In the genomic region with DNA sequence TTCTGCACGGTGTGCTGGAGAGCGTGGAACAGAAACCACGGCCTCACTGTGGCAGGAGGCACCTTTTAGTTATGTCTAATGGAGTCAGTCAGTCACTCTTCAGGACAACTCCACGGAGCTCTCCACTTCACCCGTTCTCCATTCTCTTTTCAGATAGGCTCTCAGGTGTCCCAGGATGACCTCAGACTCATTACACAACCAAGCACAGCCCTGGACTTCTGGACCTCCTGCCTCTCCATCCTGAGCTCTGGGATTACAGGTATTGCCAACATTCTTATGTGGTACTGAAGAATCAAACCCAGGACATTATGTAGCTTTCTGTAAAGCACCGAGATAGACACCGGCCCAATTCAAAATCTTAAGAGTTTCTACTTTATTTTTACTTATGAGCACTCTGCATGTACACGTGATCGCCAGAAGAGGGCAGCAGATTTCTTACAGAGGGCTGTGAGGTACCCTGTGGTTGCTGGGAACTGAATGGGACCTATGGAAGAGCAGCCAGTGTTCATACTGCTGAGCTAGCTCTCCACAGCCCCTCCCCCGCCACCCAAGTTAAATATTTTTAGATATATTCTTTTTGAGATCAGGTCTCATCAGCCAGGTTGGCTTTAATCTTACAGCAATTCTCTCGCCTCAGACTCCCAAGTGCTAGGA, we compare ENCODE assay signal across 8 mouse cellular contexts. TPM values are rescaled to one million over a fixed set of nuclear protein-coding genes. Genes with fewer than 3 reads are reported as not detected.
A peak's percentile ranks its signal among the peaks of the same experiment; 100 is the strongest.
DNase-seq lines count a peak whose midpoint lies in the region; ATAC-seq lines count a peak whose summit lies in the region.

No protein-coding gene starts in this region.

- H3K27me3 ChIP-seq in hindbrain, embryonic 15.5 days: no peaks in the 10 kb centered on the region
- H3K27me3 ChIP-seq in liver, embryonic 11.5 days (replicated peaks; ENCODE audit: control insufficient read depth, insufficient read depth, low read length): no peaks in the 10 kb centered on the region
- H3K27me3 ChIP-seq in neural tube, embryonic 11.5 days (ENCODE audit: control insufficient read depth, insufficient read depth, low read length): no peaks in the 10 kb centered on the region

- peak; percentile 77; the same call in 1 of the 2 replicates for ATAC-seq in hindbrain, embryonic 15.5 days (ENCODE audit: low FRiP score, low read depth)
- peak; percentile 71; the same call in 1 of the 2 replicates for ATAC-seq in liver, embryonic 11.5 days (replicated peaks; ENCODE audit: low FRiP score)
- ATAC-seq in neural tube, embryonic 11.5 days (ENCODE audit: insufficient read depth, low FRiP score, low TSS enrichment): no peak

- no peaks in the 10 kb centered on the region for H3K4me1 ChIP-seq in hindbrain, embryonic 15.5 days (replicated peaks)
- H3K4me1 ChIP-seq in liver, embryonic 11.5 days (replicated peaks; ENCODE audit: control insufficient read depth, insufficient read depth, low read length): 0 out of 2 replicates have a peak, but pooled peaks cover 10% of the 10 kb centered on the region
- no peaks in the 10 kb centered on the region for H3K4me1 ChIP-seq in neural tube, embryonic 11.5 days (ENCODE audit: control insufficient read depth, insufficient read depth, low read length)

- H3K36me3 ChIP-seq in hindbrain, embryonic 15.5 days: peaks cover 31% of the 10 kb centered on the region
- peaks cover 10% of the 10 kb centered on the region; the same call in 1 of the 2 replicates for H3K36me3 ChIP-seq in liver, embryonic 11.5 days (ENCODE audit: control insufficient read depth, insufficient read depth, low read length)
- peaks cover 4% of the 10 kb centered on the region for H3K36me3 ChIP-seq in neural tube, embryonic 11.5 days (ENCODE audit: control insufficient read depth, insufficient read depth, low read length)

- H3K4me3 ChIP-seq in hindbrain, embryonic 15.5 days: no peak overlapping the region
- H3K4me3 ChIP-seq in liver, embryonic 11.5 days (ENCODE audit: low read depth, low read length): no peak overlapping the region
- no peak overlapping the region for H3K4me3 ChIP-seq in neural tube, embryonic 11.5 days (ENCODE audit: low read depth, low read length)

- peak; percentile 35 for DNase-seq in ovary, postnatal 14 days (ENCODE audit: low spot score)
- no peak for DNase-seq in ovary, adult 18-20 months (ENCODE audit: low spot score)
- peak; percentile 90 for DNase-seq in NIH3T3 (ENCODE audit: low read depth)
- DNase-seq in cerebellum, postnatal 10 days: peak; percentile 73 to 82
- DNase-seq in liver, embryonic 11.5 days (ENCODE audit: low spot score): no peak
- peak; percentile 58 for DNase-seq in neural tube, embryonic 11.5 days (ENCODE audit: low spot score)
- DNase-seq in urinary bladder, adult 2 months (ENCODE audit: low spot score): no peak

- no peak overlapping the region for H3K9ac ChIP-seq in hindbrain, embryonic 15.5 days
- H3K9ac ChIP-seq in liver, embryonic 11.5 days (ENCODE audit: low read depth, low read length): no peak overlapping the region
- H3K9ac ChIP-seq in neural tube, embryonic 11.5 days (ENCODE audit: low read length): no peak overlapping the region

- WGBS in hindbrain, embryonic 15.5 days: 70% methylated on average over 11 of the region's 11 CpGs
- 69% methylated on average over 11 of the region's 11 CpGs for WGBS in liver, embryonic 11.5 days
- WGBS in neural tube, embryonic 11.5 days: 71% methylated on average over 11 of the region's 11 CpGs

- no peaks in the 10 kb centered on the region for H3K9me3 ChIP-seq in hindbrain, embryonic 15.5 days
- no peaks in the 10 kb centered on the region for H3K9me3 ChIP-seq in liver, embryonic 11.5 days (ENCODE audit: control insufficient read depth, low read length)
- no peaks in the 10 kb centered on the region for H3K9me3 ChIP-seq in neural tube, embryonic 11.5 days (ENCODE audit: control insufficient read depth, low read length)

- H3K4me2 ChIP-seq in hindbrain, embryonic 15.5 days: no peak overlapping the region
- H3K4me2 ChIP-seq in liver, embryonic 11.5 days: no peak overlapping the region
- H3K4me2 ChIP-seq in neural tube, embryonic 11.5 days (ENCODE audit: low read depth): no peak overlapping the region

- no peak overlapping the region for H3K27ac ChIP-seq in hindbrain, embryonic 15.5 days (replicated peaks)
- no peak overlapping the region for H3K27ac ChIP-seq in liver, embryonic 11.5 days (ENCODE audit: low read depth, low read length)
- H3K27ac ChIP-seq in neural tube, embryonic 11.5 days (ENCODE audit: low read depth, low read length): no peak overlapping the region

RNA-seq across cellular contexts. Expression of a gene that starts 16.9 kb away (rescaled TPM):
- polyA plus RNA-seq in hindbrain, embryonic 15.5 days (2015; fragmentation: Nextera tagmentation; extraction: Ambion mirVana): 9.5 and 10.1 TPM in 2 replicates
- polyA plus RNA-seq in liver, embryonic 11.5 days (2014; fragmentation: Nextera tagmentation; extraction: Ambion mirVana): 76.2 and 80.3 TPM in 2 replicates
- 5.3 and 6.1 TPM in 2 replicates for polyA plus RNA-seq in neural tube, embryonic 11.5 days (2014; fragmentation: Nextera tagmentation; extraction: Ambion mirVana)
- 5.7 and 7.2 TPM in 2 replicates for polyA plus RNA-seq in urinary bladder, adult 2 months (2012; rRNA removed)

RNA-seq across cellular contexts. Expression of a gene that starts 39.4 kb away (rescaled TPM):
- 29.3 and 30.7 TPM in 2 replicates for polyA plus RNA-seq in hindbrain, embryonic 15.5 days (2015; fragmentation: Nextera tagmentation; extraction: Ambion mirVana)
- 1.8 and 2.0 TPM in 2 replicates for polyA plus RNA-seq in liver, embryonic 11.5 days (2014; fragmentation: Nextera tagmentation; extraction: Ambion mirVana)
- 11.6 and 12.0 TPM in 2 replicates for polyA plus RNA-seq in neural tube, embryonic 11.5 days (2014; fragmentation: Nextera tagmentation; extraction: Ambion mirVana)
- polyA plus RNA-seq in urinary bladder, adult 2 months (2012; rRNA removed): 6.9 and 10.4 TPM in 2 replicates

RNA-seq across cellular contexts. Expression of a gene that starts 56.7 kb away (rescaled TPM):
- polyA plus RNA-seq in hindbrain, embryonic 15.5 days (2015; fragmentation: Nextera tagmentation; extraction: Ambion mirVana): 85.7 and 85.9 TPM in 2 replicates
- polyA plus RNA-seq in liver, embryonic 11.5 days (2014; fragmentation: Nextera tagmentation; extraction: Ambion mirVana): 68.1 and 69.5 TPM in 2 replicates
- polyA plus RNA-seq in neural tube, embryonic 11.5 days (2014; fragmentation: Nextera tagmentation; extraction: Ambion mirVana): 54.2 and 54.8 TPM in 2 replicates
- polyA plus RNA-seq in urinary bladder, adult 2 months (2012; rRNA removed): 190 and 251 TPM in 2 replicates

Comparison
In these comparisons a context has a peak if more than half of its experiments do, and no peak if none do; other contexts are left out.
1. DNase-seq: peak in ovary, postnatal 14 days (single experiment), NIH3T3 (single experiment), cerebellum, postnatal 10 days (2 of 2) and neural tube, embryonic 11.5 days (single experiment); none in ovary, adult 18-20 months (single experiment), liver, embryonic 11.5 days (single experiment) and urinary bladder, adult 2 months (single experiment).